Mouse (Mus musculus): ENCODE data around the gene Gm4559.
"Not testable (repeated sequence)": the region's sequence is repeated elsewhere in the genome, so short reads cannot be mapped to it uniquely, and the experiment has no call there.

Gene Gm4559

GRCm38 (mm10) chr7:142274263-142274662 is at the start of gene Gm4559:
Gm4559 (minus strand) TSS chr7:142274363.
- not testable (repeated sequence) for DNase-seq (ENCODE audit: extremely low spot score, low read depth, low spot score)

GRCm38 (mm10) chr7:142323396-142324117 is 49.4 kb upstream of the Gm4559 start:
- DNase-seq (ENCODE audit: extremely low spot score, low read depth, low spot score): no peak

- no peak for DNase-seq (ENCODE audit: extremely low spot score, low read depth, low spot score)
These were observed 48.5 kb upstream of the Gm4559 start for GRCm38 (mm10) chr7:142322641-142323040.

GRCm38 (mm10) chr7:142321637-142322306 is 47.6 kb upstream of the Gm4559 start:
- DNase-seq (ENCODE audit: extremely low spot score, low read depth, low spot score): not testable (repeated sequence)

GRCm38 (mm10) chr7:142320906-142321305 is 46.7 kb upstream of the Gm4559 start:
- no peak for DNase-seq (ENCODE audit: extremely low spot score, low read depth, low spot score)

- no peak for DNase-seq (ENCODE audit: extremely low spot score, low read depth, low spot score)
These were observed 45.0 kb upstream of the Gm4559 start for GRCm38 (mm10) chr7:142319124-142319523.

- DNase-seq (ENCODE audit: extremely low spot score, low read depth, low spot score): no peak
These were observed 43.1 kb upstream of the Gm4559 start for GRCm38 (mm10) chr7:142317216-142317615.

GRCm38 (mm10) chr7:142316558-142316957 is 42.4 kb upstream of the Gm4559 start:
- peak; percentile 62 for DNase-seq (ENCODE audit: extremely low spot score, low read depth, low spot score)

- no peak for DNase-seq (ENCODE audit: extremely low spot score, low read depth, low spot score)
These were observed 40.6 kb upstream of the Gm4559 start for GRCm38 (mm10) chr7:142314600-142315285.

- DNase-seq (ENCODE audit: extremely low spot score, low read depth, low spot score): not testable (repeated sequence)
These were observed 29.8 kb upstream of the Gm4559 start for GRCm38 (mm10) chr7:142303929-142304328.

- no peak for DNase-seq (ENCODE audit: extremely low spot score, low read depth, low spot score)
These were observed 29.1 kb upstream of the Gm4559 start, which contains the start of gene Krtap5-4 for GRCm38 (mm10) chr7:142303249-142303648. Krtap5-4 (plus strand) TSS chr7:142303549.

GRCm38 (mm10) chr7:142297018-142297417 is 22.9 kb upstream of the Gm4559 start, which contains the start of gene Krtap5-1:
Krtap5-1 (minus strand) TSS chr7:142297118.
- DNase-seq (ENCODE audit: extremely low spot score, low read depth, low spot score): not testable (repeated sequence)

GRCm38 (mm10) chr7:142296108-142296507 is 21.9 kb upstream of the Gm4559 start:
- DNase-seq (ENCODE audit: extremely low spot score, low read depth, low spot score): not testable (repeated sequence)

GRCm38 (mm10) chr7:142295418-142295817 is 21.3 kb upstream of the Gm4559 start:
- DNase-seq (ENCODE audit: extremely low spot score, low read depth, low spot score): no peak

- peak; percentile 24 for DNase-seq (ENCODE audit: extremely low spot score, low read depth, low spot score)
These were observed 19.7 kb upstream of the Gm4559 start for GRCm38 (mm10) chr7:142293851-142294250.

GRCm38 (mm10) chr7:142285910-142286612 is 11.9 kb upstream of the Gm4559 start:
- DNase-seq (ENCODE audit: extremely low spot score, low read depth, low spot score): not testable (repeated sequence)

GRCm38 (mm10) chr7:142285130-142285835 is 11.1 kb upstream of the Gm4559 start:
- DNase-seq (ENCODE audit: extremely low spot score, low read depth, low spot score): peak; percentile 53

GRCm38 (mm10) chr7:142284615-142285080 is 10.5 kb upstream of the Gm4559 start:
- peak; percentile 97 for DNase-seq (ENCODE audit: extremely low spot score, low read depth, low spot score)

GRCm38 (mm10) chr7:142284023-142284591 is 9.9 kb upstream of the Gm4559 start:
- peak; percentile 33 for DNase-seq (ENCODE audit: extremely low spot score, low read depth, low spot score)

- DNase-seq (ENCODE audit: extremely low spot score, low read depth, low spot score): not testable (repeated sequence)
These were observed 8.7 kb upstream of the Gm4559 start for GRCm38 (mm10) chr7:142282847-142283246.
